Mouse (Mus musculus) spleen, embryonic (tissue): ENCODE data around the gene Cradd.

Experiments used
- CTCF ChIA-PET: fragments of 350-600 bp; sonication (Branson Sonifier 250); formaldehyde crosslinking; loops from one replicate; lab custom pipeline; 2022; lab: Charles Lee

Gene Cradd

DNA sequence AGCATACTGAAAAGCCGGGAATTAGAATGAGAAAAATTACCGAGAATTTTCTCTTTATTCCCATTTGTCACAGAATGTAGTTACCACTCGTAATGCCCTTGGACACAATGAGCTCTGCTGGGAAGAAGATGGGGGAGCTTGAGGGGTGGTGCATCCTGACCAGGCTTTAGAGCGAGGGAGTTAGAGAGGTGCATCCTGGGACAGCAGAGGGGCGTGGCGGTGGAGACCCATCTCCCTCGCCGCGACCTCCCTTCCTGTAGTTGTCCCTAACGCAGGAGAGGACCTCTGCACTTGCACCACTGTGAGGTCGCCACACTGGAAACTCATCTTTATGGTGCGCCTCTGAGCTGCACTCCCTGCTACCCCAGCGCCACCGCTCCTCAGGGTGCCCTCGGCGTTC lies 72.3 kb downstream of the Cradd start:
- CTCF ChIA-PET: no interaction called here

DNA sequence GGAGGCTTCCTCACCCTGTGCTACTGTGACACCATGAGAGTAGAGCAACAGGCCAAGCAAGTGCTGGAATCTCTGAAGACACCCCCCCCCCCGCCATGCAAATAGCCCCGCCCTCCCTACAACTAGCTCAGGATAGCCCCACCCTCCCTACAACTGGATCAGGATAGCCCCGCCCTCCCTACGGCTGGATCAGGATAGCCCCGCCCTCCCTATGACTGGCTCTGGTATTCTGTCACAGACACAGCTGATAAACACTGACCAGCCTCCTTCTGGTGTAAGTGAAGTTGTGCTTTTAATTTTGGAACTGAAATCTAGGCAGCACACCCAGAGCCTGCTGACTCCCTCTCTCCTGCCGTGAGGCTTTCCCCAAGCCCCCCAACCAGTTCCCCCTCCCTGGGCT lies 75.6 kb downstream of the Cradd start:
- CTCF ChIA-PET: no interaction called here

- CTCF ChIA-PET: no interaction called here
These were observed 77.2 kb downstream of the Cradd start for GRCm38 (mm10) chr10:95246696-95247095.

GRCm38 (mm10) chr10:95245680-95245982 lies 78.3 kb downstream of the Cradd start:
- CTCF ChIA-PET: no interaction called here

DNA sequence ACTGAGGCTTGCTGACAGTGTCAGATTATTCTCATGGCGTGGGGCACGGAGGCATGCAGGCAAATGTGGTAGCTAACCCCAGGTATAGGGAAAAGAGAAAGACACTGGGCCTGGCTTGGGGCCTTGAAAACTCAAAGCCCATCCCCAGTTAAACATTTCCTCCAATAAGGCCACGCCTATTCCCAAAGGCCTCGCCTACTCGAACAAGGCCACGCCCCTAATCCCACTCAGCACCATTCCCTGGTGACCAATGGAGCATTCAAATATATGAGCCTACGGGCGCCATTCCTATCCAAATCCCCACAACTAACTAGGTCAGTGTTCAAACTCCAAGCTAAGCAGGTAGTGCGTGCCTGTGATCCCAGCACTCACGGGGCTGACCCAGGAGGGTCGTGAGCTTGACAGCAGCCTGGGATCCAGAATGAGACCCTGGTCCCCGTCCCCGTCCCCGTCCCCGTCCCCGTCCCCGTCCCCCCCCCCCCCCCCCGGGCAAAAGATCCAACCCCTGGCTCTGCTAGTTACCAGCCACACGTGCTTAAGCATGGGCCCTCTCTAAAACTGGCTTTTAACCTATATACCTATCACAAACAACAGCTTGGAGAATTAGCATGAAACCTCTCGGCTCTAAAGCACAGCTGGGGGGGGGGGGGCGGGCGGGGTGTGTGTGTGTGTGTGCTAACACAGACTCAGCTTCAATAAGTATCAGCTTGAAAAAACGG lies 78.8 kb downstream of the Cradd start:
- CTCF ChIA-PET: no interaction called here

DNA sequence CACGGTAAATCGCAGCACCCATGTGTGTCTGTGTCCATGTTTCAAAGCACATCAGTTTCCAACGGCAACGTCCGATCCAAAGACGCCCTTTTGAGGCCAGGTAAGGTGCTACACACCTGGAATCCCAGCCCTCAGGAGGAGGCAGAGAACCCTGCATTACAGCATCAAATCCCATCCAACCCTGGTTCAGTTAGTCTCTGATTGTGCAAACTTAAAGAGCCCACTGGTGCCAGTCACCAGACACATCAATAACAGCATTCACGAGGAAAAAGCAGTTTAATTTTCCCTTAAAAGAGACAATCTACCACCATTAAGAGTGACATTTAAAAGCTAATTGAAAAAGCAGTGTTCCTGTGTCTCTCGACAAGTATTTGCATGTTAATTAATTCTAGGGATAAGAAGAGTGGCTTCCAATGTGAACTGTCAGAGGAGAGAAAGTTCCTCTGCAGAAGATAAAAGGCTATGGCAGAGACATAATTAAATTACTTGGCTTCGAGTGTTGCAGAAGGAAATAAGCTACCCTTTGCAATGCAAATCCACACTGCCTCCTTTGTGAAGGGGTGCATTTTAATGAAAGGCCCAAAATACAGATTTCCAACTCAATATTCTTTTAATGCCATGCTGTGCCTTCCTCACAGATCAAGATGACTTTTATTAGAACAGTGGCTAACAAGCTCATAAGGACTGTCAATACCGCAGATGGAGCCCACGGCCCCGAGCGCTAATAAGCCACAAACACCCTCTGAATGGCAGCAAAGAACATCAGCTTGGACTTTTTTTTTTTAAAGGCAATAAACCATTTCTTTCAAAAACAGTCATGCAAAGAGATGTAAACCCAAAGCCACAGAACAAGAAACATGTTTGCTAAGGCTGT lies 84.5 kb downstream of the Cradd start:
- CTCF ChIA-PET: no interaction called here

DNA sequence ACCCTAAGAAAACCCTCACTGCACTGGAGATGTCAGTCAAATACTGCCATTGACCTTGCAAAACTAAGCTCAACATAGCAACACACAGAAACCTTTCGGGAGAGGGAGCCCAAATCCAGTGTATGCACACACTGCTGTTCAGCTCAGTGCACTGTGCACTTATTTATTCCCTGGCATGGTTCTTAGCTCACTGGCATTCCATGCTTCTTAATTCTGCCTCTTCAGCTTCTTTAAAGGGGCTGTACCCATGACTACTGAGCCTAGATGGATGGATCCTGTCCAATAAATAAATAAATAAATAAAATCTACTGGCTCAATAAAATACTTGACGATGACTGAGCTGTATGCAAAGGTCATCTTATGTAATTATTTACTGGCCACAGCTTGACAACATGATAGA lies 85.3 kb downstream of the Cradd start:
- CTCF ChIA-PET: no interaction called here

DNA sequence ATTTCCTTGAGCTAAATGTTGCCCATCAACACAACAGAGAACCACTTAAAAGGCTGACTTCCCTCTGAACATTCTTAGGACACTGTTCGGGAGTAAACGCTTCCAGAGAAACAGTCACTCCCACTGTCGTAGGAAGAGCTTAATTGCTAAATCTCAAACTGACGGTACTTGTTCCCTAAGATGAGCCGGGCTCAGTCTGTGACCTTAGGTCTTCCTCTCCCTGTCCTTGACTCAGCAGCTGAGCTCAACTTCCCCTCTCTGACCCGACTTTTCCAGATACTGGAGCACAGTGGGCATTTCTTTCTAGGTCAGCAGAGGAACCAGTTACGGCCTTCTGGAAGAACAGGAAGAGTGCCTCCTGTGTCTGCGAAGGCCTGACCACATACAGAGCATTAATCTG lies 87.7 kb downstream of the Cradd start:
- CTCF ChIA-PET: no interaction called here

DNA sequence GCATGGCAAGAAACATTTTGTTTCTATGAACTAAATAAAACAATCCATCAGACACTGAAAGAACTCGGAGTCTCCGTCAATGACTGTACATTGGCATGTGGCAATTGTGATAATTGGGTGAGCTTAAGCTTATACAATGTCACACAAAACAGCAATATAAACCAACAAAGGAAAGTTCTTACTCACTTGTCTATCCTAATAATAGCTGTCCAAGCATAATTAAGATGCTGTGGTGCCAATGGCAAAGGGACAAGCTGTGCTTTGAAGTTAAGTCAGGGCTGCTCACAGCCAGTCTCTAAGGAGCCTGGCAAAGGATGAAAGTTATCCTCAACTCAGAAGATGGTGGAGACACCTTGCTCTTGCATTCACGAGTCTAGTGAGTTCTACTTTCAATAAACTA lies 89.3 kb downstream of the Cradd start:
- CTCF ChIA-PET: no interaction called here

DNA sequence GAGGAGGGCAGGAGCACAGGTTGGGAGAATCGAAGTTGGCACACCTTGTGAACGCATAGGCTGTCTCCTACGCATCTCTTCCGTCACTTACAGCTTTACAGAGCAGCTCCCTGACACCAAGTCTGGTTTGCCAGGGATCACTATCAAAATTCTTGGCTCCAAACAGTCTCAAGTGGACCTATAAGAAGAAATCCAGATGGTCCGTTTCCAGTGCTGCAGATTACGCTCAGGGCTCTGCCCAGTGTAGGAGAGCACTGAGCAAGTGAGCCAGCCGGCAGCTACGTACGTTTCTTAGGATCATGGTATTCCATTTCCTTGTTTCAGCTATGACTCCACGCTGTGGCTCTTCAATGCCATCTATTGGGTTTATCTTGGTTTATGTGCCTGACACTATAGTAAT lies 90.9 kb downstream of the Cradd start:
- CTCF ChIA-PET: no interaction called here

- CTCF ChIA-PET: no interaction called here
These were observed 91.4 kb downstream of the Cradd start for GRCm38 (mm10) chr10:95232554-95232953.

DNA sequence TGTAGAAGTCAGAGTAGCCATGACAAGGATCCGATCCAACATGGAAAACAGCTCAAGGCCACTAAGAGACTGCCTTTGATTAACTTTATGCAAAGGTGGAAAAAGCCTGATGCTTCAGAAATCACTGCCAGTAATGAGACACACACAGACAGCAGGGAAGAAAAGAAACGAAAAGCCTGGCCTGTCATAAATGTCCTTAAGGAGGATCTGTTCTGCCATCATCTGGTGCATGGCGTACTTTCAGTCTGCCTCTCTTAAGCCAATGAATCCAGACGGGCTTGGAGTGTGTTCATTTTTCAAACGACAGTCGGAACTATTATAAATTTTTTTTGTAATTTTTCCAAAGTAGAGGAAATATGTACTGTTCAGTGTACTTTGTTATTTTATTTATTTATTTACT lies 95.7 kb downstream of the Cradd start:
- CTCF ChIA-PET: no interaction called here

DNA sequence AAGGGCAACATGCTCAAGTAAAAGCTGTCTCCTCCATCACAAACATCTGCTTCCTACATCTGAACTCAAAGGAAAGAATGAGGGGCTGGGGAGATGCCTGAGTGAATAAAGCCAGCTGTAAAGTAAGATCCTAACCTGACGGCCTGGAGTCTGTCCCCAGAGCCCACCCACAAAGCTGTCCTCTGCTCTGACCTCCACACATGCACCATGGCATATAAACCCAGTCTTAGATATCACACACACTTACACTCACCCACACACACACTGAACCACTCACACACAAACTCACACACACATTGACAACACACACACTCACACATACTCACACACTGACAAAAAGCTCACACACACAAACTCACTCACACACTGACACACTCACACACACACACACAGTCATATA lies 96.3 kb downstream of the Cradd start:
- CTCF ChIA-PET: no interaction called here

GRCm38 (mm10) chr10:95226772-95227171 lies 97.2 kb downstream of the Cradd start:
- CTCF ChIA-PET: no interaction called here

DNA sequence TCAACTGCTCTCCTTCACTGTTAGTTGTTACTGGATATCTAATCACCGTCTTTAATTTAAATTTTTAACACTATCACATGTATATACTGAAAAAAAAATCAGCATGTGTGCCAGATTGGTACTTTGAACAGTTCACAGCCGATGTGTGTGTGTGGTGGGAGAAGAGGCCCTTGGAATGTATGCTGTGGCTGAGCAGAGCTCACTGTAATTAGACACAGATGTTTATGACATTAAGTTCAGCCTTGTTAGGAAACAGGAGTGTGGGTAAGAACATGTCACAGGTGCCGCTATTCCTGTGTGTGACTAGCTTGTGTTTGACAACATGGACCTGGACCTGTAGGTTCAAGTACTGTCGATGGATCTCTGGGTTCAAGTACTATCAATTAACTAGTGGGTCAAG lies 98.9 kb downstream of the Cradd start:
- CTCF ChIA-PET: no interaction called here

DNA sequence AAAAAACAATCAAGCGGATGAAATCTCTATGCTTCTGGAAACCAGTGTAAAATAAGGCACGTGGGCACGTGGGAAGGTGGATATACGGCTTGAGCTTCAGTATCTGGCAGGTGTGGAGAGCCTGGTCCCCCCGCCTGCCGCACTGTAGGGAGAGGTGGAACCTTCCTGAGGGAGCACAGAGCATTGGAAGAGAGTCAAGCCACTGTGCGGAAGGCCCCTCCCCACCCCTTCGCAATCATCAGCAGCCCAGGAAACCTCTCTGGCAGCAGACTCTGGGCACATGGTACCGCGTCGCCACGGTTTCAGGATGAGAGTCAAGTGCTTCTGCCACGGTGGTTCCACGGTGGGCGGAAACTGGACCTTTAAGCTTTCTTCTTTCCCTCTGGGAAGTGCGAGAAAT lies 100.7 kb downstream of the Cradd start:
- CTCF ChIA-PET: no interaction called here

DNA sequence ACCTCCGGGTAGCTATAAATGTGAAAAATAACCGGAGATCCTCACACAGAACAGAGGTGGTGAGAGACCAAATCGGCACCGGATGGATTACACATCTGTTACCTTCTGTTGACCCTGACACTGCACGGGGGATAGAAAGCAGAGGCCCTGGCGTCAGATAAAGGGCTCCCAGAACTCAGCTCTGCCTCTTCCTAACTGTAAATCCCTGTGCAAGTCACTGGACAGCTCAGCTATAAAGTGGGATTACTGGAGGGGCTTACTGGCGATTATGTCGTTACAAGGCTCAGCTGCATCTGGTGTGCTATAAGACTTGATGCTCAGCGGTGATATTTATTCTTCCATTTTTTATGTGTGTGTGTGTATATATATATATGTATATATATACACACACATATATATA lies 102.0 kb downstream of the Cradd start:
- CTCF ChIA-PET: no interaction called here

GRCm38 (mm10) chr10:95220536-95220935 lies 103.4 kb downstream of the Cradd start:
- CTCF ChIA-PET: no interaction called here

- CTCF ChIA-PET: no interaction called here
These were observed 105.3 kb downstream of the Cradd start for GRCm38 (mm10) chr10:95218683-95219060.

GRCm38 (mm10) chr10:95217956-95218682 lies 105.8 kb downstream of the Cradd start:
- CTCF ChIA-PET: no interaction called here

- CTCF ChIA-PET: no interaction called here
These were observed 108.6 kb downstream of the Cradd start for GRCm38 (mm10) chr10:95215324-95215723.

GRCm38 (mm10) chr10:95213820-95214219 lies 110.1 kb downstream of the Cradd start:
- CTCF ChIA-PET: no interaction called here

- CTCF ChIA-PET: no interaction called here
These were observed 110.6 kb downstream of the Cradd start for GRCm38 (mm10) chr10:95213311-95213710.
